12 mouse cellular contexts compared by ENCODE assay signal in genomic region chr12:105759849-105760478, GRCm38 (mm10). TPM values are rescaled to one million over a fixed set of nuclear protein-coding genes. Genes with fewer than 3 reads are reported as not detected.
DNase-seq lines count a peak whose midpoint lies in the region; ATAC-seq and TF ChIP-seq lines count a peak whose summit lies in the region.
"Had no signal": no experiment of that assay in that cellular context is flagged by ENCODE, and none has a peak within 500 bp of the region (broad histone marks: within the 10 kb centered on the region; RNA-seq: fewer than 3 reads in every experiment).

No protein-coding gene starts in this region.

- H3K27ac ChIP-seq in stomach, embryonic 15.5 days, result peak overlapping the region; percentile 21; the same call in 1 of the 2 replicates
- no peak overlapping the region for H3K27ac ChIP-seq in stomach, postnatal 0 days (replicated peaks)
- peak overlapping the region; percentile 74 for H3K27ac ChIP-seq in liver, embryonic 13.5 days
- H3K27ac ChIP-seq in hindbrain, postnatal 0 days, result no peak overlapping the region
- H3K27ac ChIP-seq: gastrocnemius, adult 2 months; lung, embryonic 15.5 days; midbrain, embryonic 12.5 days had no signal

- no peak for TF ChIP-seq EP300 in stomach, postnatal 0 days (optimal IDR thresholded peaks at IDR 0.05)

- H3K4me3 ChIP-seq in stomach, embryonic 15.5 days (replicated peaks), result no peak overlapping the region
- no peak overlapping the region for H3K4me3 ChIP-seq in stomach, postnatal 0 days (ENCODE audit: low read depth, low read length)
- no peak overlapping the region for H3K4me3 ChIP-seq in liver, embryonic 13.5 days (replicated peaks)
- no peak overlapping the region for H3K4me3 ChIP-seq in hindbrain, postnatal 0 days (ENCODE audit: low read length)
- H3K4me3 ChIP-seq: gastrocnemius, adult 2 months; lung, embryonic 15.5 days; midbrain, embryonic 12.5 days had no signal

- no peaks in the 10 kb centered on the region for H3K9me3 ChIP-seq in stomach, embryonic 15.5 days
- no peaks in the 10 kb centered on the region for H3K9me3 ChIP-seq in stomach, postnatal 0 days (ENCODE audit: control insufficient read depth, low read length)
- H3K9me3 ChIP-seq in liver, embryonic 13.5 days (replicated peaks), result no peaks in the 10 kb centered on the region
- H3K9me3 ChIP-seq in hindbrain, postnatal 0 days (ENCODE audit: low read length), result no peaks in the 10 kb centered on the region
- H3K9me3 ChIP-seq: lung, embryonic 15.5 days; midbrain, embryonic 12.5 days had no signal

- H3K9ac ChIP-seq in stomach, embryonic 15.5 days, result no peak overlapping the region
- no peak overlapping the region for H3K9ac ChIP-seq in stomach, postnatal 0 days (ENCODE audit: low read length)
- no peak overlapping the region for H3K9ac ChIP-seq in liver, embryonic 13.5 days
- no peak overlapping the region for H3K9ac ChIP-seq in hindbrain, postnatal 0 days (replicated peaks; ENCODE audit: low read length)
- H3K9ac ChIP-seq: lung, embryonic 15.5 days; midbrain, embryonic 12.5 days had no signal

- no peak for TF ChIP-seq CTCF in stomach, postnatal 0 days (IDR thresholded peaks at IDR 0.05; ENCODE audit: low read depth)
- no peak for TF ChIP-seq CTCF in hindbrain, postnatal 0 days (IDR thresholded peaks at IDR 0.05; ENCODE audit: low read depth)

- H3K4me2 ChIP-seq in stomach, embryonic 15.5 days, result no peak overlapping the region
- H3K4me2 ChIP-seq in stomach, postnatal 0 days (replicated peaks; ENCODE audit: low read depth), result no peak overlapping the region
- peak overlapping the region; percentile 29 for H3K4me2 ChIP-seq in liver, embryonic 13.5 days
- H3K4me2 ChIP-seq in hindbrain, postnatal 0 days (ENCODE audit: low read depth, low read length), result no peak overlapping the region
- H3K4me2 ChIP-seq: lung, embryonic 15.5 days; midbrain, embryonic 12.5 days had no signal

- WGBS in stomach, embryonic 15.5 days, result 20% methylated on average over 10 of the region's 10 CpGs
- WGBS in stomach, postnatal 0 days, result 30% methylated on average over 10 of the region's 10 CpGs
- 14% methylated on average over 10 of the region's 10 CpGs for WGBS in liver, embryonic 13.5 days (ENCODE audit: insufficient replicate concordance)
- 71% methylated on average over 10 of the region's 10 CpGs for WGBS in hindbrain, postnatal 0 days

- peak; percentile 10 for DNase-seq in adrenal gland, adult 2 months
- DNase-seq in adrenal gland, postnatal 10 days, result no peak
- DNase-seq in stomach, postnatal 0 days (ENCODE audit: low spot score), result no peak
- DNase-seq in liver, embryonic 13.5 days, result peak; percentile 75
- DNase-seq in cerebellum, adult 9-10 months, result no peak
- DNase-seq in heart, adult 9 months (ENCODE audit: low spot score in 2 of 2), result no peak
- DNase-seq in hindbrain, postnatal 0 days (ENCODE audit: low spot score), result no peak
- DNase-seq: gastrocnemius, adult 2 months had no signal

- H3K36me3 ChIP-seq in stomach, embryonic 15.5 days, result no peaks in the 10 kb centered on the region
- no peaks in the 10 kb centered on the region for H3K36me3 ChIP-seq in stomach, postnatal 0 days (ENCODE audit: control insufficient read depth, insufficient read depth, low read length)
- no peaks in the 10 kb centered on the region for H3K36me3 ChIP-seq in liver, embryonic 13.5 days
- no peaks in the 10 kb centered on the region for H3K36me3 ChIP-seq in hindbrain, postnatal 0 days (ENCODE audit: insufficient read depth, low read length)
- H3K36me3 ChIP-seq: lung, embryonic 15.5 days; midbrain, embryonic 12.5 days had no signal

- peak; percentile 41; the same call in 1 of the 2 replicates for ATAC-seq in stomach, embryonic 15.5 days (ENCODE audit: insufficient read depth, low FRiP score, low read depth)
- ATAC-seq in stomach, postnatal 0 days (ENCODE audit: low FRiP score, low TSS enrichment), result no peak
- ATAC-seq in liver, embryonic 13.5 days (ENCODE audit: low read depth), result peak; percentile 88
- ATAC-seq in hindbrain, postnatal 0 days, result no peak
- ATAC-seq: activated CD4-positive, CD25-positive, alpha-beta regulatory T cell, adult 4 months had no signal

- no peaks in the 10 kb centered on the region for H3K27me3 ChIP-seq in stomach, embryonic 15.5 days (replicated peaks)
- no peaks in the 10 kb centered on the region for H3K27me3 ChIP-seq in stomach, postnatal 0 days (ENCODE audit: control insufficient read depth, insufficient read depth, low read length)
- no peaks in the 10 kb centered on the region for H3K27me3 ChIP-seq in liver, embryonic 13.5 days
- no peaks in the 10 kb centered on the region for H3K27me3 ChIP-seq in hindbrain, postnatal 0 days (ENCODE audit: insufficient read depth, low read length)
- H3K27me3 ChIP-seq: lung, embryonic 15.5 days; midbrain, embryonic 12.5 days had no signal

- H3K4me1 ChIP-seq in stomach, embryonic 15.5 days, result 0 out of 2 replicates have a peak, but pooled peaks cover 3% of the 10 kb centered on the region
- no peaks in the 10 kb centered on the region for H3K4me1 ChIP-seq in stomach, postnatal 0 days (replicated peaks; ENCODE audit: control insufficient read depth, insufficient read depth)
- peaks cover 41% of the 10 kb centered on the region for H3K4me1 ChIP-seq in liver, embryonic 13.5 days (replicated peaks)
- H3K4me1 ChIP-seq in hindbrain, postnatal 0 days (ENCODE audit: insufficient read depth, low read length), result no peaks in the 10 kb centered on the region

RNA-seq across cellular contexts. Expression of gene Papola, which starts 24.5 kb away (rescaled TPM):
- 100 to 1,000 TPM; 227 to 228 TPM for total RNA-seq in adrenal gland, adult 2 months (2021)
- 19.4 and 28.7 TPM in 2 replicates for polyA plus RNA-seq in adrenal gland, adult 2 months (2012; rRNA removed)
- 100 to 1,000 TPM; 165 to 177 TPM for total RNA-seq in adrenal gland, postnatal 10 days (2021)
- polyA plus RNA-seq in stomach, embryonic 15.5 days (2015; fragmentation: Nextera tagmentation; extraction: Ambion mirVana), result 199 and 202 TPM in 2 replicates
- 104 and 105 TPM in 2 replicates for polyA plus RNA-seq in stomach, postnatal 0 days (2015; fragmentation: Nextera tagmentation; extraction: Ambion mirVana)
- 120 and 165 TPM in 2 replicates for polyA plus RNA-seq in liver, embryonic 13.5 days (2015; fragmentation: Nextera tagmentation; extraction: Ambion mirVana)
- 73.2 and 84.1 TPM in 2 replicates for total RNA-seq in hindbrain, postnatal 0 days (2014; rRNA removed)
- 119 and 120 TPM in 2 replicates for polyA plus RNA-seq in hindbrain, postnatal 0 days (2015; fragmentation: Nextera tagmentation; extraction: Ambion mirVana)

RNA-seq across cellular contexts. Expression of gene Ak7, which starts 54.2 kb away (rescaled TPM):
- total RNA-seq in adrenal gland, adult 2 months (2021), result under 1 TPM; 0.12 to 0.48 TPM
- 0.02 TPM in 1 of 2 replicates, not detected in the other for polyA plus RNA-seq in adrenal gland, adult 2 months (2012; rRNA removed)
- total RNA-seq in adrenal gland, postnatal 10 days (2021), result under 1 TPM; 0.12 to 0.18 TPM
- 0.49 and 0.53 TPM in 2 replicates for polyA plus RNA-seq in stomach, embryonic 15.5 days (2015; fragmentation: Nextera tagmentation; extraction: Ambion mirVana)
- polyA plus RNA-seq in stomach, postnatal 0 days (2015; fragmentation: Nextera tagmentation; extraction: Ambion mirVana), result 0.08 and 0.12 TPM in 2 replicates
- polyA plus RNA-seq in liver, embryonic 13.5 days (2015; fragmentation: Nextera tagmentation; extraction: Ambion mirVana), result 0.03 and 0.07 TPM in 2 replicates
- total RNA-seq in hindbrain, postnatal 0 days (2014; rRNA removed), result 1.3 and 2.2 TPM in 2 replicates
- 1.4 and 1.8 TPM in 2 replicates for polyA plus RNA-seq in hindbrain, postnatal 0 days (2015; fragmentation: Nextera tagmentation; extraction: Ambion mirVana)
- total RNA-seq: gastrocnemius, adult 2 months had no signal

Comparison
In these comparisons a context has a peak if more than half of its experiments do, and no peak if none do; other contexts are left out.
1. DNase-seq: peak in adrenal gland, adult 2 months (single experiment) and liver, embryonic 13.5 days (single experiment); none in adrenal gland, postnatal 10 days (single experiment), stomach, postnatal 0 days (single experiment), cerebellum, adult 9-10 months (single experiment), heart, adult 9 months (0 of 2) and hindbrain, postnatal 0 days (single experiment).
2. ATAC-seq: peak in stomach, embryonic 15.5 days (single experiment) and liver, embryonic 13.5 days (single experiment); none in stomach, postnatal 0 days (single experiment) and hindbrain, postnatal 0 days (single experiment).
3. H3K27ac ChIP-seq: peak in stomach, embryonic 15.5 days (single experiment) and liver, embryonic 13.5 days (single experiment); none in stomach, postnatal 0 days (single experiment) and hindbrain, postnatal 0 days (single experiment).